Mouse (Mus musculus) spleen, adult 2 months (tissue): ENCODE results near the gene Radil.

ENCODE experiments used
- CTCF ChIP-seq: fragments of 200-500 bp; IDR thresholded peaks from 2 replicates; pipeline ENCODE4 v1.5.1; 2011; ENCODE audit warnings: mild to moderate bottlenecking, inconsistent platforms; ENCODE audit not compliant: insufficient read depth, insufficient read length, insufficient replicate concordance; ENCODE audit errors: extremely low read depth
- POLR2A ChIP-seq: fragments of 200-500 bp; IDR thresholded peaks from 2 replicates; pipeline ENCODE4 v1.6.1; 2011; ENCODE audit warnings: low read depth, low read length, inconsistent platforms

DNA sequence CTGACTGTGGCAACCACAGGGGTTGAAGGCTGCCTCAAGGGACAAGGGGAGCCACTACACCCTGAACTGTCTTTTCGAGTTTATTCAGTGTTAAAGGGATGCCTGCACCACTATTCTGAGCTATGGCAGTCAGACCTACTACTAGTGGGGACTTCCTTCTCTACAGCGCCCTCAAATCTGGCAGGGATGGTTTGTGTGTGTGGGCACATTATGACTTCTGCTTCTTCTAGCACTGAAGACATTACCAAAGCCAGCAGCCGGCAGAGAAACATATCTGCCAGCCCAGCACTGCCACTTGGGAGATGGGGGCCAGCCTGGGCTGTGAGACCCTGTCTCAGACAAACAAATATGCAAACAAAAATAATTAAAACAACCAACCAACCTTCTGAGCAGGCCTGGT is 46.7 kb downstream of the Radil start:
- TF ChIP-seq POLR2A (no peak), CTCF (no peak)
